Mouse (Mus musculus): ENCODE measurements at regions not wholly inside any gene's neighbourhood (a gene's known extent, or its start where the extent isn't known, plus 50 kb on each side); places are given as distances from the start of the nearest gene placed in this dataset.

GRCm38 (mm10) chr15:27232804-27233203 is 233.7 kb upstream of the Ank start:
- TF ChIP-seq CTCF (IDR thresholded peaks at IDR 0.05; ENCODE audit: borderline replicate concordance, insufficient read depth, low read length) = no peak
- no peak for TF ChIP-seq POLR2A (IDR thresholded peaks at IDR 0.05; ENCODE audit: low read depth, low read length)

Data from embryonic fibroblast, embryonic 13.5 days (primary cell).